Mouse (Mus musculus): Measurements from ENCODE around the gene Rgl1. TPM values are rescaled to one million over a fixed set of nuclear protein-coding genes. Genes with fewer than 3 reads are reported as not detected.
A peak's percentile ranks its signal among the peaks of the same experiment; 100 is the strongest.

The Rgl1 gene
- total RNA-seq, 1 experiment: 1.3 TPM

DNA sequence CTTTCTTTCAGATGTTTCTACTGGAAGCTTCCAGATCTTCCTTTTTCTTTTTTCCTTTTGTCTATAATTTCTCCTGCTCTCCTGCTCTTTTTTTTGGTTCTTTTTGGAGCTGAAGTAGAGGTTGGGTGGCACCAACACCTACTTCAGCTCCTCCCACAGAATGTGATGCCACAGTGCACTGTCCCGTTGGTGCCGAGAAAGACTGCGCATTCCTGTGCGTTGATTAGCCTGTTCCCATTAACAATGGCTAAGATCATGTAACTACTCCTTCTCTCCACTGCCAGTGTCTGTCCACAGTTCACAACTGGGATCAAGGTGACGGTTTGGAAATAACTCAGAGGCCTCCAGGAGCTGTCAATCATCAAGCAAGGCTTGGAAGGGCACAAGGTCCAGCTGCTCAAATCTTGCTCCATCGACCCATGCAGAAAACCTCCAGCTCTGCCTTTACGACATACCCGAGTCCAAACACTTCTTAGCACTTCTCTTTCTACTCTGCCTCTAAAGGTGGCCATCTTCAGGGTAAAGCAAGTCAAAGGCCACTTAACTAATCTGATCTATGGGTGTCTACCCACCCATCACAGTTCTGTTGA, 192.6 kb downstream of the Rgl1 start:
- peaks cover 3 to 21% of the 10 kb centered on the region in 2 experiments; a peak in 3 of 4 replicates for H3K4me1 ChIP-seq (ENCODE audit: control insufficient read depth in 2 of 2, insufficient read depth in 2 of 2, low read length in 2 of 2, poor library complexity in 1 of 2)
- no peaks in the 10 kb centered on the region for H3K36me3 ChIP-seq (ENCODE audit: control insufficient read depth, insufficient read depth, low read length, poor library complexity, severe bottlenecking)
- in situ Hi-C loops (cut with MboI; ENCODE audit: low sequenced_read_pairs in 2 of 2, unreplicated experiment in 2 of 2): no loop called here
- no peak overlapping the region for H3K9ac ChIP-seq (ENCODE audit: insufficient read depth, low read depth, low read length, poor library complexity, severe bottlenecking)
- H3K9me3 ChIP-seq (ENCODE audit: control insufficient read depth, insufficient read depth, low read depth, low read length): no peaks in the 10 kb centered on the region
- TF ChIP-seq HCFC1 (IDR thresholded peaks at IDR 0.05; ENCODE audit: borderline replicate concordance, insufficient read depth, low read length): no peak
- no peak for TF ChIP-seq MAFK (IDR thresholded peaks at IDR 0.05; ENCODE audit: insufficient read depth, low read depth, low read length)
- no peak for TF ChIP-seq ZNF384 (IDR thresholded peaks at IDR 0.05; ENCODE audit: low read depth, low read length)
- TF ChIP-seq CHD2 (IDR thresholded peaks at IDR 0.05; ENCODE audit: low read depth, low read length): peak; percentile 8; the same call in 1 of the 2 replicates
- TF ChIP-seq ZC3H11A (IDR thresholded peaks at IDR 0.05; ENCODE audit: borderline replicate concordance, low read depth, low read length): no peak
- no peak overlapping the region for H3K27ac ChIP-seq (ENCODE audit: insufficient read depth, low read depth, low read length, poor library complexity, severe bottlenecking)
- DNase-seq (ENCODE audit: low read depth, low spot score): peak; percentile 53
- H3K4me3 ChIP-seq (ENCODE audit: insufficient read depth in 1 of 2, low read depth in 1 of 2, low read length in 2 of 2, poor library complexity in 1 of 2, severe bottlenecking in 1 of 2): no peak overlapping the region

GRCm38 (mm10) chr1:152572755-152573469, 193.2 kb downstream of the Rgl1 start:
- TF ChIP-seq CHD2 (IDR thresholded peaks at IDR 0.05; ENCODE audit: low read depth, low read length) (0 out of 2 replicates have a peak, but pooled peaks have one; percentile 34), ZC3H11A (IDR thresholded peaks at IDR 0.05; ENCODE audit: borderline replicate concordance, low read depth, low read length) (no peak), ZNF384 (IDR thresholded peaks at IDR 0.05; ENCODE audit: low read depth, low read length) (no peak)
- no peak overlapping the region for H3K9ac ChIP-seq (ENCODE audit: insufficient read depth, low read depth, low read length, poor library complexity, severe bottlenecking)
- H3K9me3 ChIP-seq (ENCODE audit: control insufficient read depth, insufficient read depth, low read depth, low read length): no peaks in the 10 kb centered on the region
- in situ Hi-C loops (cut with MboI; ENCODE audit: low sequenced_read_pairs in 2 of 2, unreplicated experiment in 2 of 2): no loop called here
- peak; percentile 54 for DNase-seq (ENCODE audit: low read depth, low spot score)
- peaks cover 3 to 21% of the 10 kb centered on the region in 2 experiments; a peak in 3 of 4 replicates for H3K4me1 ChIP-seq (ENCODE audit: control insufficient read depth in 2 of 2, insufficient read depth in 2 of 2, low read length in 2 of 2, poor library complexity in 1 of 2)
- no peaks in the 10 kb centered on the region for H3K36me3 ChIP-seq (ENCODE audit: control insufficient read depth, insufficient read depth, low read length, poor library complexity, severe bottlenecking)
- H3K27ac ChIP-seq (ENCODE audit: insufficient read depth, low read depth, low read length, poor library complexity, severe bottlenecking): no peak overlapping the region
- H3K4me3 ChIP-seq (ENCODE audit: insufficient read depth in 1 of 2, low read depth in 1 of 2, low read length in 2 of 2, poor library complexity in 1 of 2, severe bottlenecking in 1 of 2): 0 out of 4 replicates have a peak overlapping the region, but pooled peaks of 1 of the 2 experiments have one; percentile 1

DNA sequence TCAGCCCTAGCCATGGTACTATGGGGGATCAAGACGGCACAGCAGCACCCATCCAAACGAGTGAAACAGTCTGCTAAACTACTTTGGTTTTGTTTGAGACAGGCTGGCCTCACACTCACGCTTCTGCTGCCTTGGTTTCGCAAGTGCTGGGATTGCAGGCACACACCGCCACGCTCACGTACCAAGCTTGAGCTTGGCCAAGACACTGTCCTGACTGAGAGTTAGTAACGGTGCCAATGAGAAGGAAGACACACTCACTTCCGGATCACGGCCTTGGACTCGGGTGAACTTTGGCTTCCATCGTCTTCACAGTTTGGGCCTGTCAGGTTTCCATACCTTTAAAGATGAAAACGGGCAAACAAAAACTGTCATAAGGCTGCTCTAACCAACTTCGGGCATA, 194.8 kb downstream of the Rgl1 start:
- H3K36me3 ChIP-seq (ENCODE audit: control insufficient read depth, insufficient read depth, low read length, poor library complexity, severe bottlenecking): no peaks in the 10 kb centered on the region
- DNase-seq (ENCODE audit: low read depth, low spot score): no peak
- no peak for TF ChIP-seq HCFC1 (IDR thresholded peaks at IDR 0.05; ENCODE audit: borderline replicate concordance, insufficient read depth, low read length)
- no peak for TF ChIP-seq MAFK (IDR thresholded peaks at IDR 0.05; ENCODE audit: insufficient read depth, low read depth, low read length)
- no peak for TF ChIP-seq ZNF384 (IDR thresholded peaks at IDR 0.05; ENCODE audit: low read depth, low read length)
- TF ChIP-seq CHD2 (IDR thresholded peaks at IDR 0.05; ENCODE audit: low read depth, low read length): no peak
- TF ChIP-seq ZC3H11A (IDR thresholded peaks at IDR 0.05; ENCODE audit: borderline replicate concordance, low read depth, low read length): no peak
- peaks cover 3 to 17% of the 10 kb centered on the region in 2 experiments; a peak in 3 of 4 replicates for H3K4me1 ChIP-seq (ENCODE audit: control insufficient read depth in 2 of 2, insufficient read depth in 2 of 2, low read length in 2 of 2, poor library complexity in 1 of 2)
- H3K27ac ChIP-seq (ENCODE audit: insufficient read depth, low read depth, low read length, poor library complexity, severe bottlenecking): no peak overlapping the region
- no peaks in the 10 kb centered on the region for H3K9me3 ChIP-seq (ENCODE audit: control insufficient read depth, insufficient read depth, low read depth, low read length)
- H3K4me3 ChIP-seq (ENCODE audit: insufficient read depth in 1 of 2, low read depth in 1 of 2, low read length in 2 of 2, poor library complexity in 1 of 2, severe bottlenecking in 1 of 2): no peak overlapping the region
- no peak overlapping the region for H3K9ac ChIP-seq (ENCODE audit: insufficient read depth, low read depth, low read length, poor library complexity, severe bottlenecking)
- in situ Hi-C loops (cut with MboI; ENCODE audit: low sequenced_read_pairs in 2 of 2, unreplicated experiment in 2 of 2): no loop called here

DNA sequence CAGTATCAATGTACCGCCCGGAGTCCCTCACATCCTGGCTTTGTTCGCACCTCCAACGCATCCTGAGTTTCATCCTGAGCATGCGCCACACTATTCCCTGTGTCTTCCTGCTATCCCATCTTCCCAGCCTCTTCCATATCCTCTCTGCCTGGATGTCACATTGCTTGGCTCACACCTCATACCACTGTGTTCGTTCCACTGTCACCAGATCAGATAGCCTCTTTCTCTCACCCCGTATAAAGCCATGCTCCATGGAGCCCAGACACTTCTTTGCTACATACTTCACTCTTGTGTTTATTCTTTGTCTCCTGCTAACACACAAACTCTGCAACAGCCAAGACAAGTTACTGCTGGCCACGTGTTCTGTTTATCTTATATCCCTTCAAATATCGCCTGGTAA, 195.5 kb downstream of the Rgl1 start:
- no peak overlapping the region for H3K27ac ChIP-seq (ENCODE audit: insufficient read depth, low read depth, low read length, poor library complexity, severe bottlenecking)
- in situ Hi-C loops (cut with MboI; ENCODE audit: low sequenced_read_pairs in 2 of 2, unreplicated experiment in 2 of 2): no loop called here
- H3K9ac ChIP-seq (ENCODE audit: insufficient read depth, low read depth, low read length, poor library complexity, severe bottlenecking): no peak overlapping the region
- no peaks in the 10 kb centered on the region for H3K36me3 ChIP-seq (ENCODE audit: control insufficient read depth, insufficient read depth, low read length, poor library complexity, severe bottlenecking)
- DNase-seq (ENCODE audit: low read depth, low spot score): no peak
- H3K9me3 ChIP-seq (ENCODE audit: control insufficient read depth, insufficient read depth, low read depth, low read length): no peaks in the 10 kb centered on the region
- H3K4me1 ChIP-seq (ENCODE audit: control insufficient read depth in 2 of 2, insufficient read depth in 2 of 2, low read length in 2 of 2, poor library complexity in 1 of 2): peaks cover 3 to 17% of the 10 kb centered on the region in 2 experiments; a peak in 3 of 4 replicates
- no peak overlapping the region for H3K4me3 ChIP-seq (ENCODE audit: insufficient read depth in 1 of 2, low read depth in 1 of 2, low read length in 2 of 2, poor library complexity in 1 of 2, severe bottlenecking in 1 of 2)
- TF ChIP-seq MAFK (IDR thresholded peaks at IDR 0.05; ENCODE audit: insufficient read depth, low read depth, low read length) (no peak), HCFC1 (IDR thresholded peaks at IDR 0.05; ENCODE audit: borderline replicate concordance, insufficient read depth, low read length) (no peak), CHD2 (IDR thresholded peaks at IDR 0.05; ENCODE audit: low read depth, low read length) (no peak), ZNF384 (IDR thresholded peaks at IDR 0.05; ENCODE audit: low read depth, low read length) (no peak)

All from ES-E14 (cell line).